Mouse (Mus musculus) olfactory bulb, adult 2 months (tissue): ENCODE data around the gene Gm525.

Source experiments
- CTCF ChIP-seq: fragments of 200-500 bp; IDR thresholded peaks from 2 replicates; pipeline ENCODE4 v1.5.1; 2012; ENCODE audit warnings: low read depth, mild to moderate bottlenecking, low read length, moderate library complexity; ENCODE audit not compliant: insufficient read depth
- POLR2A ChIP-seq: fragments of 200-500 bp; IDR thresholded peaks from 2 replicates; pipeline ENCODE4 v1.6.1; 2012; ENCODE audit warnings: mild to moderate bottlenecking, low read depth, low read length, moderate library complexity; ENCODE audit not compliant: insufficient read depth

DNA sequence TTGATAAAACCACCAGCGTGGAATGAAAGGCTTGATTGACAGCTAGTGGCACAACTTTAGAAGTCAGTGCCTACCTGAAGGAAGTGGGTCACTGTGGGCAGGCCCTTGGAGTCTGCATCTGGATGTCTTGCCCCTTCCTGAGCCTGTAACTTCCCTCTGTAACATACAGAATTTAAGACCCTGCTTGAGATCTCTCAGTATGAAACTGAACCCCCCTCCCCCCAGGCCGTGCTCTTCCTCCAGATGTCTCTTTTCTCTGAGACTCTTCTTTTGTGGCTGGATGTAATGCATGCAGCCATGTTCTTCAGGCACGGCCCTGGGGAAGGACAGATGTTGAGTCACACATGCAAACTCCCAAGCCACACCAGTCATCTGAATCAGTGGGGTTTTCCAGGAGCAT lies 21.7 kb downstream of the Gm525 start:
- no peak for TF ChIP-seq CTCF
- no peak for TF ChIP-seq POLR2A
